ENCODE assay signal across 8 mouse cellular contexts in the genomic region with DNA sequence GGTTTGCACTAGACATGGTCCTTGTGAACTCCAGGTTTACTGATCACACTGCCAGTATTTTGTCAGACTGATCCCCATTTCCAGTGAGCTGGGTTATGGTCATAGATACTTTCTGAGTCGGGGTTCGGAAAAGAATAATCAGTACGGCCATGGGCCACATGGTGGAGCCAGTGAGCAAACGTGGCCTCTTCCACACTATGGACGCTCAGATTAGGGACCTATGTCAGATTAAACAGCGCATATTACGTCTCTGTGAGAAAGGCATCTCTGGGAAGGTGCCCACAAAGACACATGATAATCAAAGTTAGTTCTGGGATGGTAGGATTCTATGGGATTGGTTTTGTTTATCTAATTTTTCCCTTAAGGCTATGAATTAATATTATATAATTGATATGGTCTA. TPM values are rescaled to one million over a fixed set of nuclear protein-coding genes. Genes with fewer than 3 reads are reported as not detected.
DNase-seq lines count a peak whose midpoint lies in the region; ATAC-seq and TF ChIP-seq lines count a peak whose summit lies in the region.

No protein-coding gene starts in this region.

- peaks cover 0 to 6% of the 10 kb centered on the region in 2 experiments; a peak in 1 of 4 replicates for H3K36me3 ChIP-seq in MEL (ENCODE audit: control insufficient read depth in 1 of 2, insufficient read depth in 2 of 2, low read length in 2 of 2)
- H3K36me3 ChIP-seq in lung, embryonic 15.5 days, result no peaks in the 10 kb centered on the region

- DNase-seq in CD4-positive, CD25-positive, alpha-beta regulatory T cell, adult 2 months (ENCODE audit: low read depth, low spot score), result peak; percentile 79
- peak; percentile 68 for DNase-seq in MEL (ENCODE audit: low read depth, low spot score)
- DNase-seq in cerebellum, postnatal 14 days, result peak; percentile 85
- DNase-seq in frontal cortex, postnatal 25 days (ENCODE audit: low spot score in 2 of 2), result peak; percentile 51 to 58
- DNase-seq in kidney, postnatal 25 days, result peak; percentile 60 to 70
- DNase-seq in ovary, postnatal 36 days (ENCODE audit: low spot score), result peak; percentile 51
- peak; percentile 20 for DNase-seq in yolk sac, embryonic 10.5 days (ENCODE audit: low spot score)

- H3K4me2 ChIP-seq in lung, embryonic 15.5 days, result no peak overlapping the region

- ATAC-seq in lung, embryonic 15.5 days (ENCODE audit: borderline replicate concordance, extremely low read depth, low FRiP score, low TSS enrichment), result 0 out of 2 replicates have a peak, but pooled peaks have one; percentile 21

- H3K27ac ChIP-seq in MEL (ENCODE audit: control insufficient read depth, low read depth, low read length), result no peak overlapping the region
- no peak overlapping the region for H3K27ac ChIP-seq in lung, embryonic 15.5 days

- no peaks in the 10 kb centered on the region for H3K27me3 ChIP-seq in MEL (ENCODE audit: control insufficient read depth in 1 of 2, insufficient read depth in 2 of 2, low read length in 2 of 2)
- H3K27me3 ChIP-seq in lung, embryonic 15.5 days, result no peaks in the 10 kb centered on the region

- no peak for TF ChIP-seq POLR2A in MEL (IDR thresholded peaks at IDR 0.05; ENCODE audit: control insufficient read depth in 1 of 2, insufficient read depth in 1 of 2, low read depth in 1 of 2, low read length in 2 of 2, poor library complexity in 1 of 2)

- no peaks in the 10 kb centered on the region for H3K4me1 ChIP-seq in MEL (ENCODE audit: control insufficient read depth in 1 of 2, insufficient read depth in 2 of 2, low read length in 2 of 2)
- H3K4me1 ChIP-seq in lung, embryonic 15.5 days, result no peaks in the 10 kb centered on the region

- H3K79me2 ChIP-seq in MEL (ENCODE audit: control insufficient read depth, insufficient read depth, low read length, poor library complexity), result no peaks in the 10 kb centered on the region

- H3K4me3 ChIP-seq in MEL (ENCODE audit: control insufficient read depth in 1 of 2, insufficient read depth in 1 of 2, low read depth in 2 of 2, low read length in 2 of 2), result no peak overlapping the region
- no peak overlapping the region for H3K4me3 ChIP-seq in lung, embryonic 15.5 days

- no peak for TF ChIP-seq EP300 in MEL (IDR thresholded peaks at IDR 0.05; ENCODE audit: low read depth in 1 of 2, low read length in 2 of 2)

- peak; percentile 71 for TF ChIP-seq RAD21 in MEL (IDR thresholded peaks at IDR 0.05; ENCODE audit: low read depth, low read length)

- 18% methylated on average over 7 of the region's 7 CpGs for WGBS in lung, embryonic 15.5 days

- no peak overlapping the region for H3K9ac ChIP-seq in MEL (ENCODE audit: control insufficient read depth, low read depth, low read length, poor library complexity, severe bottlenecking)
- H3K9ac ChIP-seq in lung, embryonic 15.5 days, result no peak overlapping the region

- no peaks in the 10 kb centered on the region for H3K9me3 ChIP-seq in MEL (replicated peaks; ENCODE audit: insufficient read depth, low read length)
- no peaks in the 10 kb centered on the region for H3K9me3 ChIP-seq in lung, embryonic 15.5 days

- peak; percentile 83 to 90 (median 84) for TF ChIP-seq CTCF in MEL (IDR thresholded peaks at IDR 0.05 in 2 of 3, conservative IDR thresholded peaks at IDR 0.05 in 1 of 3; ENCODE audit: control insufficient read depth in 1 of 3, insufficient read depth in 1 of 3, low read depth in 2 of 3, low read length in 3 of 3, poor library complexity in 1 of 3, severe bottlenecking in 1 of 3)

TF ChIP-seq in MEL, 35 proteins besides CTCF, POLR2A, EP300 and RAD21:
- no peak for TF ChIP-seq MAFK (IDR thresholded peaks at IDR 0.05; ENCODE audit: borderline replicate concordance, low read depth, low read length)
- TF ChIP-seq NRF1 (IDR thresholded peaks at IDR 0.05; ENCODE audit: insufficient read depth, low read depth, low read length, poor library complexity, severe bottlenecking), result no peak
- peak; percentile 56; the same call in 1 of the 2 replicates for TF ChIP-seq MYC (IDR thresholded peaks at IDR 0.05; ENCODE audit: low read depth, low read length)
- no peak for TF ChIP-seq ZKSCAN1 (IDR thresholded peaks at IDR 0.05; ENCODE audit: low read depth, low read length)
- peak; percentile 45; the same call in 1 of the 2 replicates for TF ChIP-seq MAX (IDR thresholded peaks at IDR 0.05; ENCODE audit: low read length)
- TF ChIP-seq GATA1 (IDR thresholded peaks at IDR 0.05; ENCODE audit: low read depth, low read length), result peak; percentile 19; the same call in 1 of the 2 replicates
- peak; percentile 91 for TF ChIP-seq SMC3 (IDR thresholded peaks at IDR 0.05; ENCODE audit: low read depth, low read length)
- peak; percentile 47 for TF ChIP-seq ZC3H11A (IDR thresholded peaks at IDR 0.05; ENCODE audit: low read depth, low read length)

RNA-seq across cellular contexts. Expression of a gene that starts 33.7 kb away (rescaled TPM):
- 0.07 and 0.08 TPM in 2 replicates for total RNA-seq in MEL (2012; rRNA removed)
- under 1 TPM in 1 of 2 experiments, not detected in 1; 0.35 TPM for polyA plus RNA-seq in MEL (2012; ENCODE audit: insufficient read depth in 1 of 2, insufficient read length in 2 of 2, low read depth in 1 of 2, low replicate concordance in 2 of 2, missing spikeins in 1 of 2)
- polyA plus RNA-seq in lung, embryonic 15.5 days (2015; fragmentation: Nextera tagmentation; extraction: Ambion mirVana), result 0.09 TPM in 2 replicates

RNA-seq across cellular contexts. Expression of a gene that starts 43.7 kb away (rescaled TPM):
- 9.9 and 13.7 TPM in 2 replicates for total RNA-seq in MEL (2012; rRNA removed)
- 10 to 100 TPM; 18.9 to 31.8 TPM for polyA plus RNA-seq in MEL (2012; ENCODE audit: insufficient read depth in 1 of 2, insufficient read length in 2 of 2, low read depth in 1 of 2, low replicate concordance in 2 of 2, missing spikeins in 1 of 2)
- polyA plus RNA-seq in lung, embryonic 15.5 days (2015; fragmentation: Nextera tagmentation; extraction: Ambion mirVana), result 6.5 and 7.8 TPM in 2 replicates

Comparison
In these comparisons a context has a peak if more than half of its experiments do, and no peak if none do; other contexts are left out.
1. DNase-seq: peak in every context shown above with its lines; median percentile 85 in cerebellum, postnatal 14 days; 79 in CD4-positive, CD25-positive, alpha-beta regulatory T cell, adult 2 months; 68 in MEL; 65 in kidney, postnatal 25 days; 54 in frontal cortex, postnatal 25 days; 51 in ovary, postnatal 36 days; 20 in yolk sac, embryonic 10.5 days.